15 mouse cellular contexts compared by ENCODE assay signal in the genomic region with DNA sequence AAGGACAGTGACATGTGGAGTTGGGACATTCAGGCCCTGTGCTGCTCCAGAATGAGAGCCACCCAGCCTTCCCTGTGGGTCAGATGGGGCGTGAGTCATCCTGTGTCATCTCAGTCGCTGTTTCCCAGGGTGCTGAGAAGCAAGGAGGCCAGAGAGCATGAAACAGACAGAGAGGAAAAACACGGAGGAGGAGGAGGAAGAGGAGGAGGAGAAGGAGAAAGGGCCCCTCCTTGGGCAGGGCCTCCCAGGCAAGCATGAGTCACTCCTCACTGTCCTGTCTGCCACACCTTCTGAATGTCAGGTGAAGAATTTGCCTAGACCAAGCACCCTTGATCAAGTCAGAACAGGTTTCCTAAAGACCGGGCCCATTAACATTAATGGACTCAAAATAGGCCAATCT. TPM values are rescaled to one million over a fixed set of nuclear protein-coding genes. Genes with fewer than 3 reads are reported as not detected.
DNase-seq lines count a peak whose midpoint lies in the region; ATAC-seq and TF ChIP-seq lines count a peak whose summit lies in the region.
"Had no signal": no experiment of that assay in that cellular context is flagged by ENCODE, and none has a peak within 500 bp of the region (broad histone marks: within the 10 kb centered on the region; RNA-seq: fewer than 3 reads in every experiment).

No protein-coding gene starts in this region.

- peak; percentile 80 for DNase-seq in 3T3-L1 (ENCODE audit: low read depth, low spot score)
- DNase-seq in adrenal gland, adult 8-10 months = peak; percentile 29
- DNase-seq in gastrocnemius, postnatal 4 days (ENCODE audit: low spot score in 2 of 2) = no peak
- no peak for DNase-seq in lung, postnatal 36 days
- no peak for DNase-seq in ovary, postnatal 10 days (ENCODE audit: low spot score)
- DNase-seq: cerebellum, adult 11-12 months; gastrocnemius, adult 2 months; kidney, postnatal 10 days; thymus, postnatal 14 days had no signal

- no peak overlapping the region for H3K4me2 ChIP-seq in intestine, embryonic 15.5 days (replicated peaks)
- H3K4me2 ChIP-seq: heart, embryonic 15.5 days; limb, embryonic 12.5 days; lung, embryonic 14.5 days had no signal

- H3K9me3 ChIP-seq in intestine, embryonic 15.5 days = no peaks in the 10 kb centered on the region
- H3K9me3 ChIP-seq: heart, embryonic 15.5 days; limb, embryonic 12.5 days; megakaryocyte, embryonic 14.5 days had no signal

- H3K4me3 ChIP-seq in C2C12 (ENCODE audit: insufficient read depth, poor library complexity, severe bottlenecking) = no peak overlapping the region
- no peak overlapping the region for H3K4me3 ChIP-seq in intestine, embryonic 15.5 days (replicated peaks)
- H3K4me3 ChIP-seq: gastrocnemius, adult 2 months; heart, embryonic 15.5 days; limb, embryonic 12.5 days; megakaryocyte, embryonic 14.5 days had no signal

- H3K9ac ChIP-seq in intestine, embryonic 15.5 days = no peak overlapping the region
- H3K9ac ChIP-seq: heart, embryonic 15.5 days; limb, embryonic 12.5 days; lung, embryonic 14.5 days had no signal

- no peaks in the 10 kb centered on the region for H3K79me3 ChIP-seq in C2C12 (ENCODE audit: low read depth)

- H3ac ChIP-seq in C2C12 (ENCODE audit: control insufficient read depth, insufficient read length, low read depth) = no peak overlapping the region

- peak; percentile 85 for ATAC-seq in intestine, embryonic 15.5 days

- no peaks in the 10 kb centered on the region for H3K79me2 ChIP-seq in C2C12 (ENCODE audit: control insufficient read depth, insufficient read depth)

- H3K27me3 ChIP-seq in C2C12 (ENCODE audit: control insufficient read depth, insufficient read depth, insufficient read length) = peaks cover 3% of the 10 kb centered on the region
- no peaks in the 10 kb centered on the region for H3K27me3 ChIP-seq in intestine, embryonic 15.5 days (replicated peaks)
- H3K27me3 ChIP-seq: heart, embryonic 15.5 days; limb, embryonic 12.5 days had no signal

- H3K36me3 ChIP-seq in C2C12 (ENCODE audit: control insufficient read depth, insufficient read depth) = no peaks in the 10 kb centered on the region
- H3K36me3 ChIP-seq in intestine, embryonic 15.5 days = no peaks in the 10 kb centered on the region
- H3K36me3 ChIP-seq: heart, embryonic 15.5 days; limb, embryonic 12.5 days had no signal

- 72% methylated on average over 4 of the region's 4 CpGs for WGBS in intestine, embryonic 15.5 days

- 0 out of 2 replicates have a peak, but pooled peaks cover 4% of the 10 kb centered on the region for H3K4me1 ChIP-seq in intestine, embryonic 15.5 days (replicated peaks)
- H3K4me1 ChIP-seq: limb, embryonic 12.5 days had no signal

- no peak for TF ChIP-seq CTCF in C2C12 (IDR thresholded peaks at IDR 0.05; ENCODE audit: control insufficient read depth, insufficient read depth, insufficient read length)

- no peak overlapping the region for H3K27ac ChIP-seq in intestine, embryonic 15.5 days
- H3K27ac ChIP-seq: gastrocnemius, adult 2 months; heart, embryonic 15.5 days; limb, embryonic 12.5 days had no signal

TF ChIP-seq in C2C12, 6 proteins besides CTCF, POLR2A, EP300 and RAD21:
- TF ChIP-seq USF1 (IDR thresholded peaks at IDR 0.05; ENCODE audit: low read depth) (no peak), CEBPB (IDR thresholded peaks at IDR 0.05; ENCODE audit: low read depth) (no peak), FOSL1 (IDR thresholded peaks at IDR 0.05; ENCODE audit: insufficient read depth, low read length, poor library complexity, severe bottlenecking) (peak; percentile 11), MYOD1 (IDR thresholded peaks at IDR 0.05; ENCODE audit: control insufficient read depth, insufficient read length, low read depth) (no peak)

RNA-seq across cellular contexts. Expression of a gene that starts 27.4 kb away (rescaled TPM):
- not detected for polyA plus RNA-seq in C2C12 (2012; fragmentation: generic; extraction: Trizol)
- 1 to 10 TPM in 3 of 4 experiments, under 1 TPM in 1; 0.86 to 4.5 (median 2.1) TPM for total RNA-seq in adrenal gland, adult 8-10 months (2022)
- 8.6 and 9.1 TPM in 2 replicates for polyA plus RNA-seq in intestine, embryonic 15.5 days (2015; fragmentation: Nextera tagmentation; extraction: Ambion mirVana)
- total RNA-seq in gastrocnemius, postnatal 4 days (2021) = under 1 TPM; 0.22 to 0.49 TPM

Comparison
In these comparisons a context has a peak if more than half of its experiments do, and no peak if none do; other contexts are left out.
1. DNase-seq: peak in 3T3-L1 (single experiment) and adrenal gland, adult 8-10 months (single experiment); none in gastrocnemius, postnatal 4 days (0 of 2), lung, postnatal 36 days (single experiment) and ovary, postnatal 10 days (single experiment).